Mouse (Mus musculus): ENCODE results near the gene Ndufv3.
"Not testable (repeated sequence)": the region's sequence is repeated elsewhere in the genome, so short reads cannot be mapped to it uniquely, and the experiment has no call there.

Gene Ndufv3

GRCm38 (mm10) chr17:31512593-31512992, 7.3 kb upstream of the Ndufv3 start:
- no peak for DNase-seq

GRCm38 (mm10) chr17:31514696-31515095, 5.2 kb upstream of the Ndufv3 start:
- no peak for DNase-seq

GRCm38 (mm10) chr17:31519344-31519945, 470 bp upstream of the Ndufv3 start:
- no peak for DNase-seq

GRCm38 (mm10) chr17:31520895-31521294, 980 bp downstream of the Ndufv3 start:
- peak; percentile 66 for DNase-seq

GRCm38 (mm10) chr17:31521948-31522347, 2.0 kb downstream of the Ndufv3 start:
- no peak for DNase-seq

- no peak for DNase-seq
Observed at GRCm38 (mm10) chr17:31525114-31525513, 5.2 kb downstream of the Ndufv3 start.

GRCm38 (mm10) chr17:31525816-31526215, 5.9 kb downstream of the Ndufv3 start:
- no peak for DNase-seq

- peak; percentile 50 for DNase-seq
Observed at GRCm38 (mm10) chr17:31529314-31529713, 9.4 kb downstream of the Ndufv3 start.

GRCm38 (mm10) chr17:31531441-31532158, 11.7 kb downstream of the Ndufv3 start:
- DNase-seq: no peak

- not testable (repeated sequence) for DNase-seq
Observed at GRCm38 (mm10) chr17:31532331-31532730, 12.4 kb downstream of the Ndufv3 start.

- DNase-seq: no peak
Observed at GRCm38 (mm10) chr17:31535358-31535757, 15.4 kb downstream of the Ndufv3 start.

GRCm38 (mm10) chr17:31535871-31536629, 16.1 kb downstream of the Ndufv3 start:
- DNase-seq: peak; percentile 71

- peak; percentile 8 for DNase-seq
Observed at GRCm38 (mm10) chr17:31540101-31540500, 20.2 kb downstream of the Ndufv3 start.

- DNase-seq: no peak
Observed at GRCm38 (mm10) chr17:31540809-31541459, 21.0 kb downstream of the Ndufv3 start.

- DNase-seq: no peak
Observed at GRCm38 (mm10) chr17:31541460-31541831, 21.5 kb downstream of the Ndufv3 start.

GRCm38 (mm10) chr17:31543574-31543973, 23.7 kb downstream of the Ndufv3 start:
- peak; percentile 16 for DNase-seq

- no peak for DNase-seq
Observed at GRCm38 (mm10) chr17:31546444-31547196, 26.7 kb downstream of the Ndufv3 start.

GRCm38 (mm10) chr17:31547974-31548373, 28.1 kb downstream of the Ndufv3 start:
- DNase-seq: no peak

GRCm38 (mm10) chr17:31549389-31549788, 29.5 kb downstream of the Ndufv3 start:
- DNase-seq: no peak

- DNase-seq: not testable (repeated sequence)
Observed at GRCm38 (mm10) chr17:31552601-31553000, 32.7 kb downstream of the Ndufv3 start.

- no peak for DNase-seq
Observed at GRCm38 (mm10) chr17:31556253-31556652, 36.3 kb downstream of the Ndufv3 start.

- DNase-seq: peak; percentile 46
Observed at GRCm38 (mm10) chr17:31557124-31557880, 37.4 kb downstream of the Ndufv3 start.

Measured in lung, postnatal 14 days (tissue).